Mouse (Mus musculus): ENCODE measurements at regions not wholly inside any gene's neighbourhood (a gene's known extent, or its start where the extent isn't known, plus 50 kb on each side); places are given as distances from the start of the nearest gene placed in this dataset.

DNA sequence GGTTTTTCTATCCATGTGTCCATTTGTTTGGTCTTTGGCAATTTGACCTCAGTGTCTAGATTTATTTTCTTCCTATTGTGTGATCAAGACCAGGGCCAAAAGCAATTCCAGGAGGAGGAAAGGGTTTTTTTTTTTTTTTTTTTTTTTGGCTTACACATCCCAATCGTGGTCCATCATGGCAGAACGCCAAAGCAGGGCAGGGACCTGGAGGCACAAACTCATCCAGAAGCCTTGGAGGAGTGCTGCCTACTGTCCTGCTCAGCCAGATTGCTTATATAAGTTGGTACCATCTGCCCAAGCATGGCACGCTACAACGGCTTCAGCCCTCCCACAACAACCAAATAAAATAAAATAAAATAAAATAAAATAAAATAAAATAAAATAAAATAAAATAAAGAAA is 286.5 kb upstream of the Ndst3 start:
- no peak for TF ChIP-seq CTCF (IDR thresholded peaks at IDR 0.05)
- TF ChIP-seq EP300 (IDR thresholded peaks at IDR 0.05), result no peak
